Mouse (Mus musculus): Measurements from ENCODE around the gene Rapsn.

GRCm38 (mm10) chr2:91068872-91069165, 33.4 kb downstream of the Rapsn start:
- no peak for TF ChIP-seq EP300 (IDR thresholded peaks at IDR 0.05; ENCODE audit: low read depth)
- TF ChIP-seq CTCF (IDR thresholded peaks at IDR 0.05; ENCODE audit: low read depth) = no peak

Data from heart, postnatal 0 days (tissue).